Mouse (Mus musculus): ENCODE results near the gene Ubxn10.

The Ubxn10 gene

DNA sequence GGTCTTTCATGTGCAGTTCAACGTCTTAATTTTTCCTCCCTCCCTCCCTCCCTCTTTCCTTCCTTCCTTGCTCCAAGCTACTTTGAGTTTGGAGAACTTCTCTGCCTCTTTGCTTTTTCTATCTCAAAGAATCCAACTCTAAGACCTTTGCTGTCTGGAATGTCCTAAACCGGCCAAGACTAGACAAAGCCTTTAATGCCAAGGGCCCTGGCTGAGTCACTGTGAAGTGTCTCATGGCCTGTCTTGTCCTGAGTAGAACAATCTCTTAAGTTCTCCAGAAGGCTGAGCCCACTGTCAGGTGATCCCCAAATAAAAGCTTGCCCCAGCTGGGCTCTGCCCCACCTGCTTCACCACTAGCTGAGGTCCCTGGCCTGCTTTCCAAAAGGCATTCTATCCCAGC is 34.9 kb downstream of the Ubxn10 start:
- DNase-seq (ENCODE audit: low spot score): no peak

DNA sequence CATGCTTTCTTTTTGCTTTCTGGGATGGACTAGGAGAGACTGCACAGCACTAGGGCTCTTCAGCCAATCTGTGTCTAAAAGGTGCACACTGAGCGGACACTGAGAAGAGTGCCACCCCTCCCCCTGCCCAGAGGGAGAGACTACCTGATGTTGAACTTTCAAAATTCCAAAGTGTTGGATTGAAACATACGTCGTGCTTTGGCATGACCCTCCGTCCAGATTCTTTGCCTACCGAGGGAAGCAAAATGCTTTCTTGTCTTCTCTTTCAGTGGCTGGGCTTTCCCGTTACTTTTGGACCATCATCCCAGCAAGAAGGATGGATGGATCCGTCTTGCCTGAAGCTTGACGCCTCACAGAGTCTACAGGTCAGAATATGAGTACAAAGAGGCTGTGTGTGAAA is 35.9 kb downstream of the Ubxn10 start:
- DNase-seq (ENCODE audit: low spot score): no peak

DNA sequence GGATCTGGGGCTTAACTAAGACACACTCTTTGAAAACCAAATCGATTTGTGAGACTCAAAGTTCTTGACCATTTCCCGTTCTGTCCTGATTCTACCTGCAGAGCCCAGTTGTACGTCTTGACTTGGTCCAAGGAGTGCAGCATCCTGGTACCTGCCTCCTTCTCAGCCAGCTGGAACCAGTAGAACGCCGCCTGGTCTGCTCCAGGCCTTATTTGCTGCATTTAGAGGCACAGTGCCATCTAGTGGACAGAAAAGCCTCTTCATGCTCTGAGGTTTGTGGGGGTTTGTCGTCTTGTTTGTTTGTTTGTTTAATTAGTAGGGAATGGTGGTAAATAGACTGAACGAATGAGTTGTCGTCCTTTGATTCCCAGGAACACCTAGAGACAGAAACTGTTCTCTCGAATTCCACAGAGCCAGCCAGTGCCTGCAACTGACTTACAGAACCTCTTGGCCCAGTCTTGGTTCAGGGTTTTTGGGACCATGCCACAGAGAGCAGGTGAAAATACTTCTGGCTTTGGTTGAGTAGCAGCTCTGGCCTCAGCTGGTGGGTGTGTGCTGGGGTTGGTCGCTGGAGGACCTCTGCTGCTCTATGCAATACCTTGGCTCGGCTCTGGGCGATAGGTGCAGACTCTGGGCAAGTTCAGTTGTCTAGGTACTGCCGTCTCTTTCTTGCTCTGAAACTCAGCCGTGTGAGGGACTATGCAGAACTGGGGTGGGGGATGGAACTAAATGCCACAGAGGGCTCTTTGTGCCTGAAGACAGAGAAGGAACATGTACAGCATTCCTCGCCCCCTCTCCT is 36.6 kb downstream of the Ubxn10 start:
- no peak for DNase-seq (ENCODE audit: low spot score)

DNA sequence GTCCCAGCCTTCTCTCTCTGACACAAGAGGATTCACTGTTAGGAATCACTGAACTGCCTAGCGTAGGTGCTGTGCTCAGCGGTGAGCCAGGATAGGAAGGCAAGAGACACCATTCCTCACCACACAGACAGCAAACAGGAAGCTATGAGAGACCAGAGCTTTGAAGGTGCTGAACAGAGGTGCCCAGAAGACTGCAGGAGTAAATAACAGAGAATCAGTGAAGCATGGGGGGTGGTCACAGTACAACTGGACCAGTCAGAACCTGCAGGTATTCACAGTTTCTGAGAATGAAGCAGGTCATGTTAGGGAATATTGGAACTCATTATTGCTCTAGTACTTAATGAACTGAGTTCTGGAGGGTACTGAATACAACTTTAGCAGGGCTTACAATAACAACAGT is 38.7 kb downstream of the Ubxn10 start:
- no peak for DNase-seq (ENCODE audit: low spot score)

DNA sequence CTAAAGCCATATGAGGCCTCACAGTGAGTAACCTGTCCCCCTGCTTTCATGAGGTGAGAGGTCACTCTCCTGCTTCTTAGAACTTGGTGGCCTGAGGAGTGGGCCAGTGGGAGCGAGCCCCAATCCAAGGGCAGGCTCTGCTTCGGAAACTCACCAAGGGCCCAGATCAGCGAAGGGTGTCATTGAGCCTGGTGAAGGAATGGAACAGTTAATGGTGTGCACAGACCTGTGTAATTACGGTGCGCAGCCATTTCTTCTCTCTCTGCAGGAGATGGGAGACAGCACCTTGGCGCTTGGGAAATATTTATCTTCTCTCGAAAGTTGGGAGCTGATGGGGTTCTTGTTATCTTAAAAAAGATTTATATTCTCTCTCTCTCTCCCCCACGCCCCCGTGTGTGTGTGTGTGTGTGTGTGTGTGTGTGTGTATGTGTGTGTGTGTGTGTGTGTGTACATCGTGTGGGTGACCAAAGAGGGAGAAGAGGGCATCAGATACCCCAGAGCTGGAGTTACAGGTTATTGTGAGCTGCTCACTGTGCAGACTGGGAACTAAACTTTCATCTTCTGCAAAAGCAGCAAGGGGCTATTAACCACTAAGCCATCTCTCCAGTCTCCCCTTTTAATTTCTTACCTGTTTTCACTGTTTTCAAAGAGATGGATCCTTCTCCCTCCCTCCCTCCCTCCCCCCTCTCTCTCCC is 39.7 kb downstream of the Ubxn10 start:
- DNase-seq (ENCODE audit: low spot score): no peak

DNA sequence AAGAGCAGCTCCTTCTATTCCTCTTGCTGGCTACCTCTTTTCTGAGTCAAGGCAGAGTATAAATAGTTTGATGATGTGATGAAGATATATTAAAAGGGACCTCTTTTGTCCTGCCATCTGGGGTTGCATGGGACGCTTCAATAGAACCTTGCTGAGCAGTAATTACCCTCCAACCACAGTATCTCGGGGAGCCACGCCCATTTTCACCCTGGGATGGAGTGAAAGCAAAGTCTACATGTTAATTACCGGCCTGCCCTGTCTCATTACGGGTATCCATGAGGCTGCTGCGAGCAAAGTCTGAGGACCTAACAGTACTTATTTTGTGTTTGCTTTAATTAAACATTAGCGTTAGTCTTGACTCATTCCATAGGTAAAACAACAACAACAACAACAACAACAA is 40.2 kb downstream of the Ubxn10 start:
- no peak for DNase-seq (ENCODE audit: low spot score)

DNA sequence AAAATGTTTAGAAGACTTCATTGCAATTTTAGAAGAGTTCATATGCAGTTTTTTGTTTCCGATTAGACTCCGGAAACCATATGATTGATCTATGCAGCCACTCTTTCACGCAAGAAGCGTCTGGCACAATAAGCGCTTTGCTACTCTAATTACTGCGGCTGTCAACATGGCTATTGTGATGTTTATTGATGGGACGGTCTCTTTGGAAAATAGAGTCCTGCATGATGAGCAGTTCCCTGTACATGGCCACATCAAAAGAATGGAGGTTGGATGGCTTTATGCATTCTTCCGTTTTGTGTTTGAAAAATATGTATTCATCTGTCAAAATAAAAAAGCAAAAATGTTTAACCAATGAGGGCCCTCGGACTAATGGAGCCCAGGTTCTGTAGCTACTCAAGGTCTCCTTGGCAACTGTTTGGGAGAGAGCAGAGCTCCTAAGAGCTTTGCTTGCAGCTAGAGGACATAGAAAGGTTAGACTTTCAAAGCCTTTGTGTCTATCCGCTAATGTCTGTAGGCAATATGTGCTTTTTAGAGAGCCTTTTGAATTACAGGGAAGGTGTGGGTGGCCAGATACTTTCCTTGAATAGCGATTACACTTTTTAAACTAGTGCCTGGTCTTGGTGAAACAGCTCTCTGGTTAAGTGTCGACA is 43.8 kb downstream of the Ubxn10 start:
- no peak for DNase-seq (ENCODE audit: low spot score)

DNA sequence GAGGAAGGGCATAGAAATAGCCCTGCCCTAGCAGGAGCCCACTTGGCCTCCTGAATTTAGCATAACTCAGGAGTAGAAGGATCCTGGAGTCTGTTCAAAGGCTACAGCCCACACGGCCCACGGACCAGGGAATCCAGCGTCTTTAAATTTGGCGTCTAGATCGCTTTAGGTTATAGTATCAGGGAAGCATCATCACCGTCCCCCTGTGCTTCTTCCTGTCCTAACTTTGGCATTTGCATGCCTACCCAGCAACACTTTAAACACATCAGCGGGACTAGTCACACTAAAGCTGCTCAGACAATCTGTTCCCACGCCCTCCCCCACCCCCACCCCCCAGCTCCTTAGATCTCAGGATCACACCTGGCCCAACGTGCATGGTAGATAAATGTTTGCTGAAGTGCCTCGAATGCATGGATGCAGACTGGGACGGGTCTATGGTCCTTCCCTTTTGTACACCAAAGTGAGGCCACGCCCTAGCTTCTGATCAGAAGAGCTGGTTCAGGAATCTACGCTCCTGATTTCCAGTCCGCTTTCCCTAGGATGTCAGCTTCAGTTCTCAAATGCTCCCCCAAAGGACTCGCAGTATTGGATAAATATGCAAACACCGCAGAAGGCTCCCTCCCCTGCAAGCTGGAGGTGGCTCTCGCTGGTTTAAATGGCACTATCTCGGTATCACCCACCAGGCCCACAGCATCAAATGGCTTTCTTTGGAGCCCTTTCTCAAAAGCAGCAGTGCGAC is 45.4 kb downstream of the Ubxn10 start:
- no peak for DNase-seq (ENCODE audit: low spot score)

DNA sequence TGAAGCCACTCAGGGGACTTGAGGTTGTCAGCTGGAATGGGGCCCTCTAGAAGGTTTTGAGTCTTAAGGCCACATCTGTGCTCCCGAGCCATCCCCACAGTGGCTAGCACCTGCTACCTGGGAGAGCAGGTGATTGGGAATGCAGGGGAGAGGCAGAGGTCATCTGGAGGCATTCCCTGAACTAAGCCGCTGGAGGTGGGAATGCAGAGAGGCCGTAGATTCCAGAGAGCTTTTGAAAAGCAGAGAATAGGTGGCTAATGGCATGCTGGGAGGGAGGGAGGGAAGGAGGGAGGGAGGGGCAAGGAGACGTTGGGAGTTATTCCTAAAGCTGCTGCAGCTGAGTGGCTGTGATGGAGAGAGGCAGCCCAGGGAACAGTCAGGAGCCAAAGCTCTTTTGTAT is 46.4 kb downstream of the Ubxn10 start:
- DNase-seq (ENCODE audit: low spot score): no peak

DNA sequence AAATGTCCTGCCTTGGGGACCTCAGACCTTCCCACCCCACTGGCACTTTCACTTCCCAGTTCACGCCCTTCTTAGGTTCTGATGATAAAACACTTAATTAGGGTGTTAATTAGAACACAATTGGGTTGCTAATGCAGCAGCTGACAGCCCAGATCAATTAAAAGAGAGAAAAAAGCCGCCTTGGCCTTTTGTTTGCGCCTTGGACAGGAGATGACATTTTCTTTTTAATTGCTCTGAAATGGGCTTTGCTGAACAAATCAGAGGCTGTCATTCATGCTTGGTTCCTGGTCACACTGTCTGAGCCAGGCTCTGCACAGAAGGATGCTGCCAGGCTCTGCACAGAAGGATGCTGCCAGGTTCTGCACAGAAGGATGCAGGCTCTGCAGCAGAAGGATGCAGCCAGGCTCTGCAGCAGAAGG is 47.9 kb downstream of the Ubxn10 start:
- no peak for DNase-seq (ENCODE audit: low spot score)

DNA sequence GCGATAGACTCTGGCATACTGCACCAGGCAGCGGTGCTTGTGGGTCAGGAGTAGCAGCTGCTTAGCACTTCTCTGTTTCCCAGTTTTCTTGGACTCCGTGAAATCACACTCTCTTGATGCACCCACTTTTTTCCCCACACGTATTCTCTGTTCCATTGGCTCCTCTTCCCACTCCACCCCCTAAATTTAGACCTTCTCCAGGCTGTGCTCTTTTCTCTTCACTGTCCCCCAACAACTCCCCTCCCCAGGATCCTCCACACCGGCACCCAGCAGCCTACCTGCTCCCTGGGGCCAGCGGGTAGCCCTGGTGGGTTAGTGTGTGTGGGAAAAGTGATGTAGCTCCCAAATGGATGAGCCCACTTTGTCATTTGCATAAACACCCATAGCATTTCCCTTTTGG is 51.2 kb downstream of the Ubxn10 start:
- no peak for DNase-seq (ENCODE audit: low spot score)

DNA sequence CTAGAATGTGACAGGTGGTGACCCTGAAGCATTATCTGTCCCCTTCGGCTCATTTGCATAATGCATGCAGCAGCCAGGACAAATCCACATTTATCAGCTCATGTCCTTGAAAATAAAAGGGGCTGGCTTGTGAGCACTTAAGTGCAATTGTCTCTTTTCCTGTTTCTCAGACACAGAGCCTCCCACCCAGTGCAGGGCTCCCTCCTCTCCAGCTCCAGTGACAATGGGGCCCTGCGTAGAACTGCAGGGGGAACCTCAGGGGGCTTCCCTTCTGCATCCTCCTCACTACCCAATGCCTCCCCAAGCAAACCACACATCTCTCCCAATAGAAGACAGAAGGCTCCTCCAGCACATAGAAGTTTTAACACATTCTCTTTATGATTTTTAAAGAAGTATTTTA is 54.2 kb downstream of the Ubxn10 start:
- no peak for DNase-seq (ENCODE audit: low spot score)

DNA sequence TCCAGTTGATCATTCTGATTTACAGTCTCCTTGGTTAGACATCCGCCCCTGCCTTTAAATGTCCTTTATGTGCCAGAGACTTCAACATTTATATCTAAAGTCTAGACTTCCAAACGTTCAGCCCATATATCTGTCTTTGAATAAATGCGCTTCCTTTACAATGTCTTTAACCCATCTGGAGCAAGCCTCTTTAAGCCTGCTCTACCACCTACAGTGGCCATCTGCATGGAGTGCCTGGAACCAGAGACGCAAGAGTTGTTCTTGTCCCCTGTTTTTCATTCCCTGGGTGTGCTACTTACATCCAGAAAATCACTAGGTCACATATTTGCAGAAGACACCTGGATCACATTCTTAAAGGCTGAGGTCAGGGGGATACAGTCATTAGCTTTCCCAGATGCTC is 56.8 kb downstream of the Ubxn10 start:
- DNase-seq (ENCODE audit: low spot score): no peak

DNA sequence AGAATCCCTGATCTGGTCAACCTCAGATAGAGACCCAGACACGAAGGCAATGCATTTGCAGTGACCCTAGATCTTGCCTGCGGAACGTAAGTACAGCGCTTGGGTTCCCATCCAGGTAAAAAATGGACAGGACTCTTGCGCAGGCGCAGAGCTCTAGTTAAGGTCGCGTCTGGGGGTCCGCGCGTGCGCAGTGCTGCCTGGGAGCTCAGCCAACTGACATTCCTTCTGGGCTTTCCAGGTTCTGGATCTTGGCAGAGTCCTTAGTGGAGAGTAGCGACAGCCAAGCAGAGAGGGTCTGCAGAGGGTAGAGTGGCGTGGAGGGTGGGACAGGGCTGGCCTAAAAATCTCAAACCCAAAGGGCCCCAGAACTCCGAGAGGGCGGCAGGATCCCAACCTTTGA is 59.4 kb downstream of the Ubxn10 start:
- no peak for DNase-seq (ENCODE audit: low spot score)

DNA sequence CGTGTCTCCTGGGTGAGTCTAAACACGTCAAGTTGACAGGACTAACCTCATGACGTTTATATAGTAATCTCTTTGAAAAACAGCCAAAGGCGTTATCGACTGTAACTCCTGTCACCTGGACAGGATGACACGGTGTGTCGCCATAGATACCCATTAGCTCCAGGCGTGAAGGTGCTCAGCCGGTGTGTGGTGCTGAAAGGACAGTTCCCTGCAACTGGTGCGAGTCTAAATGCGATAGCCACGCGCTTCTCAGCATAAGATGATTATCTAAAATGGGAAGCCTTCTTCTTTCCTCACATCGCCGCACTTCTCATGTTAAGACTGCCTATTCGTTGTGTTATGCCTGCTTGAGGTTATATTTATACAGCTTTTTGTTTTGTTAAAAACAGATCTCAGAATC is 60.5 kb downstream of the Ubxn10 start:
- no peak for DNase-seq (ENCODE audit: low spot score)

DNA sequence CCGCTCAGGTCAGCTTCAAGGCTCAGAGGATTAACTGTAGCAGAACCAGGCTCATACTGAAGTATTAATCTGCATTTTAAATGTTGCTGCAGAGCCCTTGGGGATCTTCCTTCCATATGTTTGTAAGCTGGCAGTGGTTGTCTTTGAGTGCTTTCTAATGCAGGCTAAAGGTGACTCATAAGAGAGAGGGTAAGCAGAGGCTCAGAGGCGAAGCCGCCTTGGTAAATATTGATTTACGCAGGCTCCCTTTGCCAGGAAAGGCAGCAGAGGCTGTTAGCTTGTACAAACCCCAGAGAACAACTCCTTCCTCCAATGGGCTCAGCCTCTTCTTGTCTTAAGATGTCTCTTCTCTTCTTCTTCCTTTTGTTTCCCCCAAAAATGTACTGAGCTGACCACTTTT is 64.8 kb downstream of the Ubxn10 start:
- no peak for DNase-seq (ENCODE audit: low spot score)

DNA sequence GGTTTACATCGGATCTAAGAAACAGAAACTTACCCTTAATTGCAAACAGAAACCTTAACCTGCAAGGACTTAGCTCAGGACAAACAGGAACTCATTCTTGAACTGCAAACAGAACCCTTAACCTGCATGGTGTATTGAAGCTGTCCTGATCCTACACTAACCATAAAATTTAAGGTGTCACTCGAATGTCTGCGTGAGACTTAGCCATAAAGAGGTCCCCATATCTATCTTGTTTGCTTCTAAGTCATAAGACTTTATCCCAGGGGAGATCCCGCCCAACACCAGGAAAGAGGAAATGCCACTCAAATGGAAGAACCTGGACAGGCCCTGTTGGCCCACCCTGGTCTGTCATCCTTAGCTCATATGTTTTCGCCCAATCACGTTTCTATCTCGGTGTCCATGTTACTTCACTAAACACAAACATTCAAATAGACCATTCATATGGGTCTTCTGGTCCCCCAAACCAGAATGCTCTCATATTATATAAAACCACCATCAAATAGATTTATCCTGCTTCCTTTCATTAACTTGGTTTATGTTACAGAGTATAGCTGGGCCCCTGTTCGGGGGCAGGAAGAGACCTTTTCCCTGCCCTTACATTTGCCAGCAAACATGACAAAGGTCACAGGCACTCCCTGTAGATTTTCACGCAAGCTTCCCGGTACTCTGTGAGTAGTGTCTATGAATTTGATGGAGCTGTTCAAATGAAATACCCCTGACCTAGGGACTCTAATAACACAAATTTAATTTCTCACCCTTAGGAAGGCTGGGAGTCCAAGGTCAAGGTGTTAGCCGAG is 66.7 kb downstream of the Ubxn10 start:
- DNase-seq (ENCODE audit: low spot score): no peak

DNA sequence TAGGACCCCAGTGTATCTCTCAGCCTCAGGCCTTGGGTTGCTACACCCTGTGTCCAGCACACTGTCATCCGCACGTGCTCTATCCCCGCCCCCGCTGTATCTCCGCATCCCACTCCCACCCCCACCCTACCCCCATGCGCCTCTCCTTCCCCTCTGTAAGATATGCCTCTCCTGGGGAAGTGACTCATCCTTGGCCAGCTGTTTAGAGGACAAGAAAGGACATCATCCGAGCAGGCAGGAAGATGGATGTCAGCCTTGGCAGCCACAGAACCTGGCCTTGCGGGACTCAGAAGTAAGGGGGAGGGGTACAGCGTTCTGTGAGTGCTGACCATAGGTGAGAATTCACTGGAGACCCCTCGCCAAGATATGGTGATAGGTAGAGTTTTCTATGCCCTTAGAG is 70.4 kb downstream of the Ubxn10 start:
- no peak for DNase-seq (ENCODE audit: low spot score)

DNA sequence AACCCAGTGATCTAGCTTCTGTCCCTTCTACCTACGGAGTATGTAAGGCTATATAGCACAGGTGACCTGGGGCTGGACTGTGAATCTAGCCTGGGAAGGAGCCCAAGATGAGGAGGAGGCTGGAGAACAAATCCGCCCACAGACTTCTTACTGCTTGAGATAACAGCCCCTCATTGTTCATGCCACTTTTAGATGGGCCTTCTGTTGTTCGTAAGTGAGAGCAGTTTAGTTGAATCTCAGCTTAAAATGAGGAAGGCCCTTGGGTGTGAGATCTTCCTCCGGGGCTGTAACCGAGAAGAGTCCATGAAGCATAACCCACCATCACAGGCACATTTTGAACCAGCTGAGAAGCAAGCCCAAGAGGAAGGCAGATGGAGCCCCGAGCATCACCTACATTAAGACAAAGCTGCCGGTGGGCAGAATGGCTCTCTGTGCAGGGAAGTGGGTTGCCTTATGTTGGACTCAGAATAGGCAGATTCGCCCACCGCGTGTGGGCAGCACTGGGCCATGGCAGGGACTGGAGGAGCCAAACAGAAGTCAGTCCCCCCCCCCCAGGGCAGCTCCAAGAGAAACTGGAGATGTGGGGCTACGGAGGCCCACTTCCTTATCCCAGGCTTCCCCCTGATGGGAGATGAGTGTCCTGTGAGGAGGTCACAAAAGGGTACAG is 76.9 kb downstream of the Ubxn10 start:
- no peak for DNase-seq (ENCODE audit: low spot score)

Measured in ovary, adult 18-20 months (tissue).